Mouse (Mus musculus) myocyte (in vitro differentiated cells): ENCODE data around the gene Clec2d. TPM values are rescaled to one million over a fixed set of nuclear protein-coding genes. Genes with fewer than 3 reads are reported as not detected.
"Not testable (repeated sequence)": the region's sequence is repeated elsewhere in the genome, so short reads cannot be mapped to it uniquely, and the experiment has no call there.

Experiments
- H3K27me3 ChIP-seq: one replicate; pipeline ENCODE4 v1.6.1; 2011; ENCODE audit not compliant: control insufficient read depth, insufficient read depth, insufficient read length
- H3K36me3 ChIP-seq: one replicate; pipeline ENCODE4 v1.6.1; 2011; ENCODE audit not compliant: control insufficient read depth, insufficient read depth
- H3K4me2 ChIP-seq: one replicate; pipeline ENCODE4 v1.6.1; 2011; ENCODE audit warnings: low read depth, control low read depth
- H3K4me3 ChIP-seq: one replicate; pipeline ENCODE4 v1.5.1; 2011; ENCODE audit warnings: mild to moderate bottlenecking, control low read depth, moderate library complexity
- H3K79me2 ChIP-seq: one replicate; pipeline ENCODE4 v1.6.1; 2011; ENCODE audit not compliant: control insufficient read depth, insufficient read depth
- H3ac ChIP-seq: one replicate; pipeline ENCODE4 v1.6.1; 2011; ENCODE audit not compliant: control insufficient read depth, insufficient read length
- CEBPB ChIP-seq: IDR thresholded peaks from 2 replicates; pipeline ENCODE4 v1.6.1; 2011; ENCODE audit warnings: mild to moderate bottlenecking, moderate library complexity; ENCODE audit not compliant: poor library complexity, insufficient read depth, severe bottlenecking
- E2F4 ChIP-seq: IDR thresholded peaks from one replicate; pipeline ENCODE4 v1.6.1; 2011; ENCODE audit warnings: mild to moderate bottlenecking, control low read depth, moderate library complexity; ENCODE audit not compliant: insufficient read depth
- MAX ChIP-seq: IDR thresholded peaks from one replicate; pipeline ENCODE4 v1.6.1; 2011; ENCODE audit warnings: low read depth, mild to moderate bottlenecking, control low read depth
- MYOD1 ChIP-seq, 3 experiments: IDR thresholded peaks; one replicate each; pipeline ENCODE4 v1.6.1; 2011; ENCODE audit warnings: control low read depth in 2 of 3, low read depth in 2 of 3, mild to moderate bottlenecking in 2 of 3, moderate library complexity in 1 of 3; ENCODE audit not compliant: insufficient read length in 2 of 3, control insufficient read depth in 1 of 3
- MYOG ChIP-seq, 3 experiments: IDR thresholded peaks; one replicate each; pipeline ENCODE4 v1.6.1; 2011; ENCODE audit warnings: control low read depth in 2 of 3, low read depth in 2 of 3, mild to moderate bottlenecking in 2 of 3; ENCODE audit not compliant: insufficient read length in 2 of 3, control insufficient read depth in 1 of 3, insufficient read depth in 1 of 3
- POLR2A ChIP-seq: IDR thresholded peaks from one replicate; pipeline ENCODE4 v1.6.1; 2011; ENCODE audit warnings: low read depth, mild to moderate bottlenecking, control low read depth, moderate library complexity; ENCODE audit not compliant: insufficient read length
- POLR2AphosphoS2 ChIP-seq: IDR thresholded peaks from one replicate; pipeline ENCODE4 v1.6.1; 2011; ENCODE audit warnings: low read depth, control low read depth; ENCODE audit not compliant: insufficient read length
- REST ChIP-seq: IDR thresholded peaks from one replicate; pipeline ENCODE4 v1.6.1; 2011; ENCODE audit warnings: mild to moderate bottlenecking, control low read depth, moderate library complexity; ENCODE audit not compliant: insufficient read depth, insufficient read length
- SRF ChIP-seq: IDR thresholded peaks from one replicate; pipeline ENCODE4 v1.6.1; 2011; ENCODE audit warnings: low read depth; ENCODE audit not compliant: control insufficient read depth, insufficient read length
- TCF12 ChIP-seq: IDR thresholded peaks from one replicate; pipeline ENCODE4 v1.6.1; 2011; ENCODE audit warnings: mild to moderate bottlenecking, control low read depth; ENCODE audit not compliant: poor library complexity, insufficient read depth, severe bottlenecking
- TCF3 ChIP-seq: IDR thresholded peaks from one replicate; pipeline ENCODE4 v1.6.1; 2011; ENCODE audit warnings: low read depth, control low read depth; ENCODE audit not compliant: insufficient read length
- USF1 ChIP-seq: IDR thresholded peaks from one replicate; pipeline ENCODE4 v1.6.1; 2011; ENCODE audit warnings: low read depth, mild to moderate bottlenecking, control low read depth, moderate library complexity
- polyA plus RNA-seq: library from polyadenylated mRNA; unstranded; fragments of >200 nt; fragmentation: generic; extraction: Trizol; gene quantifications from one replicate; pipeline ENCODE4 v1.2.1, GENCODE M21; 2012; ENCODE audit warnings: missing spikeins

The Clec2d gene
- polyA plus RNA-seq, 1 experiment, result 19.7 TPM

DNA sequence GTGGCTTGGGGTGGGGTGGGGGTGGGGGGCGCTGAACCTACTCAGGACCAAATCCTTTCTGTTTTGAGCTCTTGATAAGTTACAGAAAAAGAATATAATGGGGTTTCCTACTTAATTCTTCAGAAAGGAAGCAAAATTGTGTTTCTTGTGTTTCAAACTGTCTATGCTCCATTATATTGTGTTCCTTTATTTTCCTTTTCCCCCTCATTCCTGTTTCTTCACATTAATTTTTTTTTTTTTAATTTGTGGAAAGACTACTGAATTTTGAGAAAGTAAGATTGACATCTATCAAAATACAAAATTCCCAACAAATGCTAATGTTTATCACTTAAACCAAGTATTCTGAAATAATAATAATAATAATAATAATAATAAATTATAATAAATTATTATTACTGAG is 834 bp downstream of the Clec2d start:
- Histone ChIP-seq H3K36me3 (peaks cover 31% of the 10 kb centered on the region), H3K4me2 (peak overlapping the region; percentile 95), H3K27me3 (no peaks in the 10 kb centered on the region), H3K79me2 (peaks cover 28% of the 10 kb centered on the region), H3ac (peak overlapping the region; percentile 81), H3K4me3 (peak overlapping the region; percentile 73)
- TF ChIP-seq MYOG (IDR thresholded peaks at IDR 0.05; ENCODE audit: control insufficient read depth in 1 of 3, insufficient read depth in 1 of 3, insufficient read length in 2 of 3, low read depth in 2 of 3) (no peak), MYOD1 (IDR thresholded peaks at IDR 0.05; ENCODE audit: control insufficient read depth in 1 of 3, insufficient read length in 2 of 3, low read depth in 2 of 3) (no peak), POLR2AphosphoS2 (no peak), POLR2A (no peak), USF1 (no peak), TCF3 (no peak), REST (no peak), SRF (no peak), TCF12 (no peak)

GRCm38 (mm10) chr6:129181683-129182082 is 1.3 kb downstream of the Clec2d start:
- H3K36me3 ChIP-seq, result peaks cover 36% of the 10 kb centered on the region
- no peak overlapping the region for H3ac ChIP-seq
- H3K4me3 ChIP-seq, result peak overlapping the region; percentile 73
- H3K4me2 ChIP-seq, result peak overlapping the region; percentile 95
- peaks cover 28% of the 10 kb centered on the region for H3K79me2 ChIP-seq
- TF ChIP-seq CEBPB (peak; percentile 78), USF1 (no peak), MYOG (IDR thresholded peaks at IDR 0.05; ENCODE audit: control insufficient read depth in 1 of 3, insufficient read depth in 1 of 3, insufficient read length in 2 of 3, low read depth in 2 of 3) (peak in 2 of 3 experiments; percentile 85 to 86), POLR2A (peak; percentile 59), TCF12 (peak; percentile 80), TCF3 (no peak), POLR2AphosphoS2 (peak; percentile 78), E2F4 (no peak), MYOD1 (IDR thresholded peaks at IDR 0.05; ENCODE audit: control insufficient read depth in 1 of 3, insufficient read length in 2 of 3, low read depth in 2 of 3) (peak; percentile 74 to 89 (median 85))
- H3K27me3 ChIP-seq, result no peaks in the 10 kb centered on the region

GRCm38 (mm10) chr6:129182518-129182917 is 2.1 kb downstream of the Clec2d start:
- no peaks in the 10 kb centered on the region for H3K27me3 ChIP-seq
- H3K4me2 ChIP-seq, result peak overlapping the region; percentile 95
- H3ac ChIP-seq, result no peak overlapping the region
- TF ChIP-seq MYOD1 (IDR thresholded peaks at IDR 0.05; ENCODE audit: control insufficient read depth in 1 of 3, insufficient read length in 2 of 3, low read depth in 2 of 3), result no peak
- TF ChIP-seq E2F4, result no peak
- TF ChIP-seq POLR2AphosphoS2, result peak; percentile 73
- peaks cover 28% of the 10 kb centered on the region for H3K79me2 ChIP-seq
- H3K4me3 ChIP-seq, result peak overlapping the region; percentile 73
- peaks cover 42% of the 10 kb centered on the region for H3K36me3 ChIP-seq

DNA sequence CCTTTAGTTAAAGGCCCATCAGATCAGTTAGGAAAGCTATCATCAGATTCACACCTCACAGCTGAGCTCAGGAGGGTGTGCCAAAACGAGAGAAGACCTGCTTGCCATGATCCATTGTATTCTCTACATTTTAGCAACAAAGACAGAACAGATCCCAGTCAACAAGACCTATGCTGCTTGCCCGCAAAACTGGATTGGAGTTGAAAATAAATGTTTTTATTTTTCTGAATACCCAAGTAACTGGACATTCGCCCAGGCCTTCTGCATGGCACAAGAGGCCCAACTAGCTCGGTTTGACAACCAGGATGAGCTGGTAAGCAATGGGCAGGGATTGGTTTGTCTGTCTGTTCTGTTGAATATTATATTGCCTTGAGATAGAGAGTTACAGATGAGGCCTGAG is 3.6 kb downstream of the Clec2d start:
- Histone ChIP-seq H3K4me3 (peak overlapping the region; percentile 73), H3K36me3 (peaks cover 42% of the 10 kb centered on the region), H3K4me2 (peak overlapping the region; percentile 95), H3K79me2 (peaks cover 28% of the 10 kb centered on the region)
- H3ac ChIP-seq, H3K27me3 ChIP-seq: not testable (repeated sequence)

- Histone ChIP-seq H3K79me2 (peaks cover 28% of the 10 kb centered on the region), H3K36me3 (peaks cover 42% of the 10 kb centered on the region), H3K27me3 (no peaks in the 10 kb centered on the region), H3K4me3 (no peak overlapping the region), H3ac (no peak overlapping the region), H3K4me2 (peak overlapping the region; percentile 95)
- TF ChIP-seq MAX (no peak), SRF (no peak), MYOG (IDR thresholded peaks at IDR 0.05; ENCODE audit: control insufficient read depth in 1 of 3, insufficient read depth in 1 of 3, insufficient read length in 2 of 3, low read depth in 2 of 3) (no peak)
Measured at GRCm38 (mm10) chr6:129184788-129185187, 4.4 kb downstream of the Clec2d start.

GRCm38 (mm10) chr6:129186022-129186421 is 5.6 kb downstream of the Clec2d start:
- H3K27me3 ChIP-seq, result no peaks in the 10 kb centered on the region
- H3K36me3 ChIP-seq, result peaks cover 42% of the 10 kb centered on the region
- H3ac ChIP-seq, result no peak overlapping the region
- no peak overlapping the region for H3K4me2 ChIP-seq
- TF ChIP-seq E2F4 (no peak), SRF (no peak), CEBPB (no peak), USF1 (no peak), MYOD1 (IDR thresholded peaks at IDR 0.05; ENCODE audit: control insufficient read depth in 1 of 3, insufficient read length in 2 of 3, low read depth in 2 of 3) (no peak), POLR2A (no peak), TCF12 (no peak), POLR2AphosphoS2 (no peak), REST (no peak), TCF3 (no peak), MYOG (IDR thresholded peaks at IDR 0.05; ENCODE audit: control insufficient read depth in 1 of 3, insufficient read depth in 1 of 3, insufficient read length in 2 of 3, low read depth in 2 of 3) (no peak), MAX (no peak)
- peaks cover 24% of the 10 kb centered on the region for H3K79me2 ChIP-seq
- H3K4me3 ChIP-seq, result no peak overlapping the region
